Mouse (Mus musculus) myocyte (in vitro differentiated cells): ENCODE data around the gene Fam131a.

Experiments
- E2F4 ChIP-seq: IDR thresholded peaks from one replicate; pipeline ENCODE4 v1.6.1; 2011; ENCODE audit warnings: mild to moderate bottlenecking, control low read depth, moderate library complexity; ENCODE audit not compliant: insufficient read depth
- MAX ChIP-seq: IDR thresholded peaks from one replicate; pipeline ENCODE4 v1.6.1; 2011; ENCODE audit warnings: low read depth, mild to moderate bottlenecking, control low read depth
- MYOG ChIP-seq, 3 experiments: IDR thresholded peaks; one replicate each; pipeline ENCODE4 v1.6.1; 2011; ENCODE audit warnings: control low read depth in 2 of 3, low read depth in 2 of 3, mild to moderate bottlenecking in 2 of 3; ENCODE audit not compliant: insufficient read length in 2 of 3, control insufficient read depth in 1 of 3, insufficient read depth in 1 of 3
- POLR2A ChIP-seq: IDR thresholded peaks from one replicate; pipeline ENCODE4 v1.6.1; 2011; ENCODE audit warnings: low read depth, mild to moderate bottlenecking, control low read depth, moderate library complexity; ENCODE audit not compliant: insufficient read length

- TF ChIP-seq E2F4: no peak
- no peak for TF ChIP-seq MAX
- TF ChIP-seq POLR2A: no peak
- TF ChIP-seq MYOG (IDR thresholded peaks at IDR 0.05; ENCODE audit: control insufficient read depth in 1 of 3, insufficient read depth in 1 of 3, insufficient read length in 2 of 3, low read depth in 2 of 3): peak; percentile 63 to 95 (median 79)
Observed at GRCm38 (mm10) chr16:20701729-20702521, 8.9 kb downstream of the Fam131a start.
